Mouse (Mus musculus) brain, embryonic 14.5 days (tissue): Measurements from ENCODE around the gene Arhgef10l.

Source experiments
- CTCF ChIP-seq: fragments of 200-500 bp; IDR thresholded peaks from 2 replicates; pipeline ENCODE4 v1.5.1; 2012; ENCODE audit warnings: inconsistent platforms, mild to moderate bottlenecking, moderate library complexity, borderline replicate concordance; ENCODE audit not compliant: insufficient read depth, insufficient read length; ENCODE audit errors: extremely low read depth
- POLR2A ChIP-seq: fragments of 200-500 bp; IDR thresholded peaks from 2 replicates; pipeline ENCODE4 v1.6.1; 2012; ENCODE audit warnings: mild to moderate bottlenecking, inconsistent platforms, borderline replicate concordance; ENCODE audit not compliant: poor library complexity, insufficient read depth, insufficient read length, severe bottlenecking; ENCODE audit errors: extremely low read depth

- TF ChIP-seq POLR2A, result no peak
- no peak for TF ChIP-seq CTCF
These were observed 103.2 kb downstream of the Arhgef10l start for GRCm38 (mm10) chr4:140562461-140563178.
